Mouse (Mus musculus) neural tube, embryonic 12.5 days (tissue): ENCODE data around the gene Ahnak2. TPM values are rescaled to one million over a fixed set of nuclear protein-coding genes. Genes with fewer than 3 reads are reported as not detected.
"Not testable (repeated sequence)": the region's sequence is repeated elsewhere in the genome, so short reads cannot be mapped to it uniquely, and the experiment has no call there.

Source experiments
- ATAC-seq: fragments of 200-750 bp; cut with Nextera tagmentation; 2 replicates; pipeline ENCODE4 v1.8.0; 2017; ENCODE audit warnings: low read depth, mild to moderate bottlenecking, moderate TSS enrichment, moderate library complexity; ENCODE audit not compliant: low FRiP score
- H3K27ac ChIP-seq: fragments of 300-500 bp; sonication (generic); 2 replicates; pipeline ENCODE4 v1.5.1; 2016
- H3K27me3 ChIP-seq: fragments of 300-500 bp; sonication (generic); replicated peaks from 2 replicates; pipeline ENCODE4 v1.6.1; 2016; ENCODE audit warnings: mild to moderate bottlenecking
- H3K36me3 ChIP-seq: fragments of 300-500 bp; sonication (generic); 2 replicates; pipeline ENCODE4 v1.6.1; 2016; ENCODE audit warnings: mild to moderate bottlenecking
- H3K4me1 ChIP-seq: fragments of 300-500 bp; sonication (generic); 2 replicates; pipeline ENCODE4 v1.6.1; 2016
- H3K4me2 ChIP-seq: fragments of 300-500 bp; sonication (generic); replicated peaks from 2 replicates; pipeline ENCODE4 v1.6.1; 2016; ENCODE audit warnings: mild to moderate bottlenecking
- H3K4me3 ChIP-seq: fragments of 300-500 bp; sonication (generic); 2 replicates; pipeline ENCODE4 v1.5.1; 2016
- H3K9ac ChIP-seq: fragments of 300-500 bp; sonication (generic); 2 replicates; pipeline ENCODE4 v1.6.1; 2016; ENCODE audit warnings: mild to moderate bottlenecking
- H3K9me3 ChIP-seq: fragments of 300-500 bp; sonication (generic); 2 replicates; pipeline ENCODE4 v1.6.1; 2016; ENCODE audit warnings: mild to moderate bottlenecking
- WGBS: fragments of 180-500 bp; shearing (Covaris S2); methylation state at CpG from one replicate; pipeline ENCODE4 v1.1.7; 2016; 5-methylcytosine and 5-hydroxymethylcytosine counted together
- polyA plus RNA-seq: library from polyadenylated mRNA; unstranded; fragments of >200 nt; fragmentation: Nextera tagmentation; extraction: Ambion mirVana; gene quantifications from 2 replicates; pipeline ENCODE4 v1.2.1, GENCODE M21; 2016

The Ahnak2 gene
- polyA plus RNA-seq: 0.93 and 1.2 TPM in 2 replicates

- no peaks in the 10 kb centered on the region for H3K9me3 ChIP-seq
- peaks cover 36% of the 10 kb centered on the region for H3K27me3 ChIP-seq
- H3K9ac ChIP-seq: peak within 1 kb of the TSS; percentile 62
- ATAC-seq: peak; percentile 61
- 4% methylated on average over 68 of the region's 69 CpGs for WGBS
- no peaks in the 10 kb centered on the region for H3K36me3 ChIP-seq
- no peak within 1 kb of the TSS for H3K27ac ChIP-seq
- peak within 1 kb of the TSS; percentile 100 for H3K4me2 ChIP-seq
- H3K4me3 ChIP-seq: peak within 1 kb of the TSS; percentile 54
- H3K4me1 ChIP-seq: peaks cover 19% of the 10 kb centered on the region
Measured at GRCm38 (mm10) chr12:112801864-112802846, at the start of gene Ahnak2. Ahnak2 (minus strand) TSS chr12:112802657.

GRCm38 (mm10) chr12:112851116-112851515 is 48.7 kb upstream of the Ahnak2 start:
- no peak overlapping the region for H3K9ac ChIP-seq
- H3K36me3 ChIP-seq: no peaks in the 10 kb centered on the region
- no peaks in the 10 kb centered on the region for H3K4me1 ChIP-seq
- ATAC-seq: no peak
- 56% methylated on average over 8 of the region's 8 CpGs for WGBS
- no peak overlapping the region for H3K27ac ChIP-seq
- no peaks in the 10 kb centered on the region for H3K27me3 ChIP-seq
- H3K4me3 ChIP-seq: no peak overlapping the region
- no peaks in the 10 kb centered on the region for H3K9me3 ChIP-seq
- no peak overlapping the region for H3K4me2 ChIP-seq

GRCm38 (mm10) chr12:112850344-112850743 is 47.9 kb upstream of the Ahnak2 start:
- Histone ChIP-seq H3K36me3 (no peaks in the 10 kb centered on the region), H3K4me1 (no peaks in the 10 kb centered on the region)

GRCm38 (mm10) chr12:112849235-112850022 is 47.0 kb upstream of the Ahnak2 start:
- WGBS: 78% methylated on average over 11 of the region's 11 CpGs
- Histone ChIP-seq H3K4me3 (no peak overlapping the region), H3K36me3 (no peaks in the 10 kb centered on the region), H3K27ac (no peak overlapping the region), H3K4me2 (no peak overlapping the region), H3K27me3 (no peaks in the 10 kb centered on the region), H3K9me3 (no peaks in the 10 kb centered on the region), H3K9ac (no peak overlapping the region), H3K4me1 (no peaks in the 10 kb centered on the region)
- no peak for ATAC-seq

More at GRCm38 (mm10) chr12:112850344-112850743, 47.9 kb upstream of the Ahnak2 start:
- no peak for ATAC-seq
- Histone ChIP-seq H3K9ac (no peak overlapping the region), H3K4me2 (no peak overlapping the region), H3K9me3 (no peaks in the 10 kb centered on the region), H3K4me3 (no peak overlapping the region), H3K27me3 (no peaks in the 10 kb centered on the region), H3K27ac (no peak overlapping the region)
- 88% methylated on average over 9 of the region's 9 CpGs for WGBS

GRCm38 (mm10) chr12:112847880-112848279 is 45.4 kb upstream of the Ahnak2 start:
- no peak for ATAC-seq
- Histone ChIP-seq H3K9ac (no peak overlapping the region), H3K27ac (no peak overlapping the region), H3K27me3 (no peaks in the 10 kb centered on the region), H3K4me3 (no peak overlapping the region), H3K4me1 (no peaks in the 10 kb centered on the region), H3K4me2 (no peak overlapping the region), H3K9me3 (no peaks in the 10 kb centered on the region), H3K36me3 (no peaks in the 10 kb centered on the region)
- WGBS: 96% methylated on average over 2 of the region's 2 CpGs

- no peaks in the 10 kb centered on the region for H3K27me3 ChIP-seq
- no peak overlapping the region for H3K4me2 ChIP-seq
- ATAC-seq: peak; percentile 74; the same call in 1 of the 2 replicates
- no peak overlapping the region for H3K4me3 ChIP-seq
- H3K9me3 ChIP-seq: no peaks in the 10 kb centered on the region
- WGBS: 26% methylated on average over 3 of the region's 3 CpGs
- no peak overlapping the region for H3K9ac ChIP-seq
- H3K27ac ChIP-seq: no peak overlapping the region
- no peaks in the 10 kb centered on the region for H3K36me3 ChIP-seq
- no peaks in the 10 kb centered on the region for H3K4me1 ChIP-seq
Measured at GRCm38 (mm10) chr12:112843803-112844202, 41.3 kb upstream of the Ahnak2 start.

- H3K9me3 ChIP-seq, ATAC-seq, H3K9ac ChIP-seq, H3K27me3 ChIP-seq, H3K27ac ChIP-seq, H3K4me1 ChIP-seq, H3K4me3 ChIP-seq, H3K4me2 ChIP-seq, H3K36me3 ChIP-seq: not testable (repeated sequence)
- WGBS: 91% methylated on average over 2 of the region's 2 CpGs
Measured at GRCm38 (mm10) chr12:112842128-112842527, 39.7 kb upstream of the Ahnak2 start.

GRCm38 (mm10) chr12:112841338-112841892 is 39.0 kb upstream of the Ahnak2 start:
- H3K4me3 ChIP-seq, H3K4me2 ChIP-seq, H3K9me3 ChIP-seq, H3K4me1 ChIP-seq, H3K27ac ChIP-seq, H3K27me3 ChIP-seq, H3K9ac ChIP-seq, H3K36me3 ChIP-seq, ATAC-seq: not testable (repeated sequence)
- WGBS: 64% methylated on average over 4 of the region's 4 CpGs

GRCm38 (mm10) chr12:112840209-112841086 is 38.0 kb upstream of the Ahnak2 start:
- no peak overlapping the region for H3K27ac ChIP-seq
- no peaks in the 10 kb centered on the region for H3K27me3 ChIP-seq
- no peak for ATAC-seq
- no peaks in the 10 kb centered on the region for H3K4me1 ChIP-seq
- H3K4me3 ChIP-seq: no peak overlapping the region
- WGBS: 78% methylated on average over 25 of the region's 25 CpGs
- H3K36me3 ChIP-seq: no peaks in the 10 kb centered on the region
- no peaks in the 10 kb centered on the region for H3K9me3 ChIP-seq
- no peak overlapping the region for H3K9ac ChIP-seq
- no peak overlapping the region for H3K4me2 ChIP-seq

GRCm38 (mm10) chr12:112835046-112835445 is 32.6 kb upstream of the Ahnak2 start:
- H3K27me3 ChIP-seq: no peaks in the 10 kb centered on the region
- no peak overlapping the region for H3K27ac ChIP-seq
- 73% methylated on average over 2 of the region's 2 CpGs for WGBS
- peaks cover 13% of the 10 kb centered on the region for H3K4me1 ChIP-seq
- H3K9ac ChIP-seq: no peak overlapping the region
- no peak overlapping the region for H3K4me2 ChIP-seq
- no peak for ATAC-seq
- H3K9me3 ChIP-seq: no peaks in the 10 kb centered on the region
- peaks cover 12% of the 10 kb centered on the region for H3K36me3 ChIP-seq
- no peak overlapping the region for H3K4me3 ChIP-seq

- H3K9me3 ChIP-seq: no peaks in the 10 kb centered on the region
- no peak overlapping the region for H3K9ac ChIP-seq
- no peak overlapping the region for H3K27ac ChIP-seq
- no peak overlapping the region for H3K4me2 ChIP-seq
- H3K4me1 ChIP-seq: peaks cover 14% of the 10 kb centered on the region
- H3K36me3 ChIP-seq: peaks cover 12% of the 10 kb centered on the region
- no peak overlapping the region for H3K4me3 ChIP-seq
- no peak for ATAC-seq
- WGBS: 92% methylated on average over 6 of the region's 6 CpGs
- no peaks in the 10 kb centered on the region for H3K27me3 ChIP-seq
Measured at GRCm38 (mm10) chr12:112833527-112833926, 31.1 kb upstream of the Ahnak2 start.
